Mouse (Mus musculus) large intestine, adult 2 months (tissue): ENCODE measurements around the gene Lss. TPM values are rescaled to one million over a fixed set of nuclear protein-coding genes. Genes with fewer than 3 reads are reported as not detected.
A peak's percentile ranks its signal among the peaks of the same experiment; 100 is the strongest.

Source experiments
- DNase-seq: peaks from one replicate; pipeline ENCODE4 v3.0.0-alpha.2; 2012; ENCODE audit warnings: low read depth, low spot score
- WGBS: fragments of 180-500 bp; shearing (Covaris S2); methylation state at CpG from one replicate; pipeline ENCODE4 v1.1.7; 2018; 5-methylcytosine and 5-hydroxymethylcytosine counted together
- polyA plus RNA-seq: library from polyadenylated mRNA; depleted of rRNA; stranded (reverse); fragments of >200 nt; gene quantifications from 2 replicates; pipeline ENCODE4 v1.2.3, GENCODE M21; 2012; rRNA removed

The Lss gene
- polyA plus RNA-seq: 17.4 and 20.4 TPM in 2 replicates

DNA sequence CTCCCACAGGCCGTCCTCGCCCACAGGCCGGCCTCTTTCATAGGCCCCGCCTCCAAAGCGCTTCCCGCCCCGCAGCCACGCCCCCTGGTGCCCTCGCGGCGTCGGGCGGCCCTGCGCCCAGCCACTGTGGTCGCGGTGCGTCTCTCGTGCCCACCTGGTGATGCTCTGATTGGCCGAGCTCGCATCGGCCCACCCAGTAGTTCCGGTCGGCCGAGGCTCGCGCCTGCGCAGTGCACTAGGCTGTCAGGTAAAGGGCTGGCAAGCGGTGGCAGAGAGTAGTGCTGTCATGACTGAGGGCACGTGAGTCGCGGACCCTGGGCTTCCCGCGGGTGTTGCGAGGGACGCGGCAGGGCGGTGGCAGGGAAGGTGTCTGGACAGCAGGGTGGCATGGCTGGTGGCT is at the start of gene Lss:
Lss (plus strand) TSS at position 214 of the 400 bp plus-strand sequence.
- WGBS: under 1% methylated on average over 37 of the region's 37 CpGs

DNA sequence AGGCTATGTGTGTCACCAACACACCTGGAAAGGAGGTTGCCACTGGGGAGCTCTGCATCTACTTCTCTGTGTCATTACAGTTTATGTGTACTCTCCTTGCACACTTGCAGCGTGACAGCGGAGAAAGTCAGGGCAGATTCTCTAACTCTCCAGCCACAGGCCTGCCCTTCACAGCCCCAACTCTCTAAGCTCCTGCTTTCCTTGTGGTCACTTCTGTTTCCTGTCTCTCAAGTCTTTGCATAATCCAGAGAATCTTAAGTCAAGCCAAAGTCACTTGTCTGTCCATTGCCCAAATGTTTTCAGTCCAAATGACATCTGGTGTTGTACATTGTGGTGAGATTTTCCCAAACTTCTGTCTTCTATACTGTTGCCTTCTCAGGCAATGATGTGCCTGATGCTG is 45.1 kb upstream of the Lss start:
- no peak for DNase-seq
- WGBS: 96% methylated on average over 2 of the region's 2 CpGs

More for the DNA sequence above, at the start of gene Lss:
- peak; percentile 81 for DNase-seq

DNA sequence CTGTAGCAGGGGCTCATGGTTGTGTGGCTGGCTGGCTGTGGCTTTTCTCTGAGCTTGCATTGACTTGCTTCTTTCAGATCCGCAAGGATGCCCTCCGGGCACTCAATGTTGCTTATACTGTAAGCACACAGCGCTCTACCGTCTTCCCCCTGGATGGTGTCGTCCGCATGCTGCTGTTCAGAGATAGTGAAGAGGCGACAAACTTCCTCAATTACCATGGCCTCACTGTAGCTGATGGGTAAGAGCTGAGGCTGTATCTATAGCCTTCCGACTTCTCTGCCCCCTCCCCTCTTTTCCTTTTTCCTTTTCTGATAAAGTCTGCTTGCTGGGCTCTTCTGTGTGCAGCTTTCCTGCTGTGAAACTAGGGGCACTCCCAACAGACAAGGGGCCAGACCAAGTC is 43.1 kb upstream of the Lss start:
- 94% methylated on average over 8 of the region's 8 CpGs for WGBS
- no peak for DNase-seq

DNA sequence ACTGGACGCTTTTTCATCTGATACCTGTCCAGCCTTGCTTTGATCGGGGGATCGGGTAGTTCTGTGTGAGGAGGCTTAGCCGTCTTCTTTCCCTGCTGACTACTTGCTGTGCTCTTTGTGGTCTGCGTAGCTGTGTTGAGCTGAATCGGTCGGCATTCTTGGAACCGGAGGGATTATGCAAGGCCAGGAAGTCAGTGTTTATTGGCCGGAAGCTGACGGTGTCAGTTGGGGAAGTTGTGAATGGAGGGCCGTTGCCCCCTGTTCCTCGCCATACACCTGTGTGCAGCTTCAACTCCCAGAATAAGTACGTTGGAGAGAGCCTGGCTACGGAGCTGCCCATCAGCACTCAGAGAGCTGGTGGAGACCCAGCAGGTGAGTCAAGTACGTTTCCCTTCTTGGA is 42.2 kb upstream of the Lss start:
- 87% methylated on average over 15 of the region's 15 CpGs for WGBS
- DNase-seq: no peak

DNA sequence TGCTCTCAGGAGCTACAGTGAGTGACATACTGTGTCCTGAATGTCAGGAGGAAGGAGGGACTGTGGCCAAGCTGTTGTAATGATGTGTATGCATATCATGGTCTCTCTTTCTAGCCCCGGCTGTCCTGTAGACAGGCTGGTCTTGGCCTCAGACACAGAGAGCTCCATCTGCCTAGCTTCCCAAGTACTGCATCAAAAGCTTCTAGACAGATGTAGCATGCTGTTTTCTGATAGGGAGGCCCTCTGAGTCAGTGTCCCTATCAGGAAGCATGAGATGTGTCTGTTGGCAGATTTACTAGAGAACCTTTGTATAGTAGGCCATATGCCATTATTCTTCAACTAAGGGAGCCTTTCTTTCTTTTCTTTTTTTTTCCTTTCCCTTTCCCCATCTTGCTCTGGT is 37.9 kb upstream of the Lss start:
- WGBS: 78% methylated on average over 1 of the region's 1 CpGs

DNA sequence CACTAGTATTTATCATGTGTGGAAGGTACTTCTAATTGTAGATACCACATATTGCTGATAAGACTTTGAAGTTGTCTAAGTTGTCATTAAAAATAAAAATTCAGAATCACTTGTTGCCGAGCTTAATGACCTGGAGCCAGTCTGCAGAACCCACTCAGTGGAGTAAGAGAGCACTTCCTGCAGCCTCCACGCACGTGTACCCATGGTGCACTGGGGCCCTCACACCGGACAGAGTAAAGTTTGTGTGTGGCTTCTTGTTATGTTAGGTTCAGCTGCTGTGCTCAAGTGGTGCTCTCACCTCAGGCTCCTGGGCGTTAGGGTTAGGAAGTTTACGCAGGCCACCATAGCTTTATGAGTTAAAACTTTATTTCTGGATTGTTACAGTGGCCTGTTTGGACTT is 35.9 kb upstream of the Lss start:
- 89% methylated on average over 6 of the region's 6 CpGs for WGBS
- DNase-seq: no peak

More for the DNA sequence above, 37.9 kb upstream of the Lss start:
- DNase-seq: no peak

DNA sequence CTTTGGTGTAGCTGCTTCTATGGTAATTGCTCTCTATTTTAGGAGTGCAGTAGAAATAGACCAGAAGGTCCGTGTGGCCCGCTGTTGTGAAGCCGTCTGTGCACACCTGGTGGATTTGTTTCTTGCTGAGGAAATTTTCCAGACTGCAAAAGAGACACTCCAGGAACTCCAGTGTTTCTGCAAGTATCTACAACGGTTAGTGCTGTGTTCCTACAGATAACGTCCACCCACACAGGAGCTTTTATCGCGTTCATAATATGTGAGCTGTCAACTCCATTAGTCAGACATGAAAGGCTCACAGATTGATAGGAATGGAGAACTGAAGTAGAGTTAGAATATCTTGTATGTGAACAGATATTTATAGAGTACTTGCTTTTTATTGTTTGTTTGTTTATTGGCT is 35.0 kb upstream of the Lss start:
- no peak for DNase-seq
- 87% methylated on average over 7 of the region's 7 CpGs for WGBS

DNA sequence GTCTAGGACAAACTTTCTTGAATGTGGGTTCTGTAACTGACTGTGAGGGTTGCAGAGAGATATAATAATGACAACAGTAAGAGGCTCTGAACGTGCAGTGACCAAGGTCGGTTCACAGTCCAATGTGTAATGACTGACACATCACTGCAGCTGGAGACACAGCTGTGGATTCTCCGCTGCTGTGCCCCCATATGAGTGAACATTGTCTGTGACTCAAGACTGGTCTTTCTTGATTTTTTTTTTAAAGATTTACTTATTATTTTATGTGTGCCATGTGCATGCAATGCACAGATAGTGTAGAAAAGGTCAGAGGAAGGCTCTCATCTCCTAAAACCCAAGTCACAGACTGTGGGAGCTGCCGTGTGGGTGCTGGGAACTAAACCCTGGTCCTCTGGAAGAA is 33.9 kb upstream of the Lss start:
- no peak for DNase-seq
- 88% methylated on average over 4 of the region's 4 CpGs for WGBS

DNA sequence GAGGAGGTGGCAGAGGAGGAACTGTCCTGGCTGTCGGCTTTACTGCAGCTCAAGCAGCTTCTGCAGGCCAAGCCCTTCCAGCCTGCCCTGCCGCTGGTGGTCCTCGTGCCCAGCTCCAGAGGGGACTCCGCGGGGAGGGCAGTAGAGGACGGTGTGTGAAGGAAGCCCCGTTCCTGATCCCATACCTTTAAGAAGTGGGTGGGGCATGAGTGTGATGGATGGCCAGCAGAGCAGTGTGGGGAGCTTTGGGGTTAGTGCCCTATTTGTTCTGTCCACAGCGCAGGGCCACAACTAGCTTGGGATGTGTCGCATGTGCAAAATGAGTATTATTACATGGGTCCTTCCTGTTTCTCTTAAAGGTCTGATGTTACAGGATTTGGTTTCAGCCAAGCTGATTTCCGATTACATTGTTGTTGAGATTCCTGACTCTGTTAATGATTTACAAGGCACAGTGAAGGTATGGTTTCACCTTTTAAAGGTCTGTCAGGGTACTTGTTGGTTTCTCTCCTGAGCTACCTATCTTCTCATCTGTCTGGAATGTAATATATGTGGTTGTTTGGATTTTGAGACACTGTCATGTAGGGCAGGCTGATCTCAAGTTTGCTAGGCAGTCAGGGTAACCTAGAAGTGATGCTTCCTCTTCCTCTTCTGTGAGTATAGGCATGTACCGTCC is 27.0 kb upstream of the Lss start:
- no peak for DNase-seq
- WGBS: 51% methylated on average over 11 of the region's 11 CpGs

DNA sequence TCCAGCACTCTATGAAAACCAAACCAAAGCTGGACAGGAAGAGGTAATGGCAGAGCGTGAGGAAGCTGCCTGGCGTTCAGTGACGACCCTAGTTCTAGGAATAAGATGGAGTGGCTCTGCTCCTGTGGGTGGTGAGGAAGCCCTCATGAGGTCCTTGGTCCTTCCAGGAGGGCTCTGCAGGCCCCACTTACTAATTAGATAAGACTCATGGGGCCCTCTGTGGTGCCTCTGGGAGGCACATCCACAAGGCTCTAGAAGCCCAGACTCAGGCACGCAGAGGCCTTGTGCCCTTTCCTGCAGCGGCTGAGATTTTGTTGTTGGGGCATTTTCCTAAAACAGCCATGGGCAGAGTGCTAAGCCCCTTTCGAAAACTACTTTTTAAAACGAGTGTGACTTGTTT is 25.5 kb upstream of the Lss start:
- WGBS: 91% methylated on average over 7 of the region's 7 CpGs
- no peak for DNase-seq

DNA sequence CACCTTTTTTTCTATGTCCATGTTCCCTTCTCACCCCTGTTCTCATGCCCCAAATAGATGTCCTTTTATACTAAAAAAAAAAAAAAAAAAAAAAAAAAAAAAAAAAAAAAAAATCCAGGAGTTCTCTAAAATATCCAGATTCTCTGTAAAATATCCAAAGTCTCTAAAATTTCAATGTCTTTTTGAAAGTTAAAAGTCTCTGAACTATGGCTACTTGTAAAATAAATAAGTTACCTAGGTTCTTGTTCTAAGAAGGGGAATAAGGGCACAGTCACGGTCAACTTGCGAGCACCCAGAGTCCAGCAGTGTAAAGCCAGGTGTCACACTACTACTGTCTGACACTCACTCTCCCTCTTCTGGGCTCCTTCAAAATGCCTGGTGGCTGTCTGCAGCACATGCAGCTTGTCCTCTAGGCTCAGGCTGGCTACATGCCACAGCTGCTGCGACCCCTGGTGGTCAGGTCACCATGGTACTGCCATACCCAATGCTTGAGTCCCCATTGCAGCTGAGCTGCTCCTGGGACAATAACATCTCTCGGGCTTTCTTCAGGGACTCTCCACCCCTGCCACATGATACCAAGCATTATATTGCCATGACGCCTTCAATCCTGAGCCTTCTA is 18.3 kb upstream of the Lss start:
- DNase-seq: no peak
- 58% methylated on average over 5 of the region's 5 CpGs for WGBS

DNA sequence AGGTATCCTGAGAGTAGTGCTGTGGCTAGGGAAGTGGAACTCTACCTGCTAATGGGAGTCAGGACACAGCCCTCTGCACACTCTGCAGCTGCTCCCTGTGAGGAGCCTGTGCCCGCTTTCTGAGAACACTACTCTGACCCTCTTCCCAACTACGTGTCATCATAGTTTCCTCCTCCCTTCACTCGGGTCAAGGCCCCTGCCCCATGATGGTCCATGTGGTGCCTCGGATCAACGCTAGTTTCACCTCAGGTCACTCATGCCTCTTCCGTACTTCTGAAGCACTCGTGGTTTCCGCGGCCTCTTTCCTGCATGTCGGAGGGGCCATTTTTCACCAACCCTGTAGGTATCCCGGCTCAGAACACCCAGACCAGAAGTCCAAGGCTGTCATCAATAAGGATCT is 466 bp upstream of the Lss start:
- under 1% methylated on average over 11 of the region's 11 CpGs for WGBS

DNA sequence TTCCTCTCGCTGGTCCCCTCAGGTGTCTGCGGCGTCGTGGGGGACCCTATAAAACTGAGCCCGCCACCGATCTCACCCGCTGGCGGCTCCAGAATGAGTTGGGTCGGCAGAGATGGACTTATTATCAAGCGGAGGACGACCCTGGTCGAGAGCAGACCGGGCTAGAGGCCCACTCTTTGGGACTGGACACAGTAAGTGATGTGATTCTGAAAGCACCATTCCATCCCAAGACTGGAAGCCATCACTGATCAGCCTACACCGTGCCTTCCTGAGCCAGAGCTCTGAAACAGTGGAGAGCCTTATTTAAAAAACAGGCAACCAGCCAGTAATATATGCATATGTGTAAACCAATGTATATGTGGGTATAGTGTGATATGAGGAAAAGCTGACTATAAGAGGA is 440 bp downstream of the Lss start:
- no peak for DNase-seq
- under 1% methylated on average over 14 of the region's 14 CpGs for WGBS

More for the DNA sequence above, 466 bp upstream of the Lss start:
- no peak for DNase-seq

DNA sequence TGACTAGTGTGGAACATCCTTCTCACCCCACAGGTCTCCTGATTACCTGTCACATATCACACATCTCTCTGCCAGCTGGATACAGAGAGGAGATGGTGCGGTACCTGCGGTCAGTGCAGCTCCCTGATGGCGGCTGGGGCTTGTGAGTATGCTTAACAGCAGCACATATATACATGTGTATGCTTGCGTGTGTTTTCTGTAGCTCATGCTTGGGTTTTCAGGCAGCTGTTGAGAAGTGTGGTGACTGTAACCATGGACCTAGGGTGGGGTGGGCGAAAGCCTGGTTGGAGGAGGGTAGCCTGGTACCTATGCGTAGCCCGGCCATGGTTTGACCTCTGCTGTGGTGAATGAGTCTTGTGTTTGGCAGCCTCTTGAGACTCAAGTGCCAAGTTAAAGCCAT is 4.1 kb downstream of the Lss start:
- WGBS: 97% methylated on average over 7 of the region's 7 CpGs
- no peak for DNase-seq

DNA sequence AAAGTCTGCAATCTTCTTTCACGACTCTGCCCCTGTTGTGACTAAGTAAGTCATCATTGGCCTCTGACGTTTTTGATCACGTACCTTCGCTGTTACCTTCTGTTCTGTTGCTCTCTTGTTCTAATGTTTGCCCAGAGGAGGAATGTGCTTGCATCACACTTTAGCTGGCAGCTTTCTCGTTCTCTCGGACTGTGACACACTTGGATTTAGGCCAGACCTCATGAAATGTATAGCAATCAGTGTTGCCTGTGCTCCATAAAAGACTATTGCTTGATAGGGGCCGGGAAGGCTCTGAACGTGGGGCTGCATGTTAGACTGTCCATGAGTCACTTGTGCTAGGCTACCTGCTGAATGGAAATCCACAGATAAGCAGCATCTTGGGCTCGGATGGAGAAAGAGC is 6.2 kb downstream of the Lss start:
- 27% methylated on average over 9 of the region's 9 CpGs for WGBS
- peak; percentile 92 for DNase-seq

DNA sequence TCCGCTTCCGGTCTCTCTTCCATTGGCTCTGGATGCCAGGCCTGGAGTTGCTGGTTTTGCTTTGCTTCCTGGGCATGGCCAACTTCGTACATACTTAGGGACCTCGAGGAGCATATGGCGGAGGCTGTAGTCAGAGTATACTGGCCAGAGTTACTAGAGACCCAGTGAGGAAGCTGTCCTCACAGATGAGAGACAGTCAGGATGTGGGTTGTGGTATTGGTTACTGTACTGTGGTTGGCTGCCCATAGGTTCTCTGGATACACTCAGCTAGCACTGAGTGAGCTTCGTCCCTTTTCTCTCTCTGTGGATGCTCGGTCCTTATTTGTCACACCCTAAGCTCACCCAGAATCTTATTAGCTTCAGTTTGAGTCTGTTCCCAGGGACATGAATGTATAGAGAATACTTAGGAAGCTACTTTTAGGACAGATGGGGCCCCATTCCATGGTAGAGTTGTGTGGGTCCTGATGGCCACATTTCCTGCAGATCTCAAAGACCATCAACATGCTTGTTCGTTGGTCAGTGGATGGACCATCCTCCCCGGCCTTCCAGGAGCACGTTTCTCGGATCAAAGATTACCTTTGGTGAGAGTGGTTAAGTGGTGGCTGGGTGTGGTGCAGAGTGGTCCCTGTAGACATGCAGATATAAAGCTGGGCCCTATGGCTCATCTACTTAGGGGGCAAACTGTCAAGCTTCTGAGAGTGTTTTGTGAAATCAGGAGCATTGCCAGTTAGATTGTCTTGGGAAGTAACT is 10.1 kb downstream of the Lss start:
- DNase-seq: no peak
- 92% methylated on average over 11 of the region's 11 CpGs for WGBS

DNA sequence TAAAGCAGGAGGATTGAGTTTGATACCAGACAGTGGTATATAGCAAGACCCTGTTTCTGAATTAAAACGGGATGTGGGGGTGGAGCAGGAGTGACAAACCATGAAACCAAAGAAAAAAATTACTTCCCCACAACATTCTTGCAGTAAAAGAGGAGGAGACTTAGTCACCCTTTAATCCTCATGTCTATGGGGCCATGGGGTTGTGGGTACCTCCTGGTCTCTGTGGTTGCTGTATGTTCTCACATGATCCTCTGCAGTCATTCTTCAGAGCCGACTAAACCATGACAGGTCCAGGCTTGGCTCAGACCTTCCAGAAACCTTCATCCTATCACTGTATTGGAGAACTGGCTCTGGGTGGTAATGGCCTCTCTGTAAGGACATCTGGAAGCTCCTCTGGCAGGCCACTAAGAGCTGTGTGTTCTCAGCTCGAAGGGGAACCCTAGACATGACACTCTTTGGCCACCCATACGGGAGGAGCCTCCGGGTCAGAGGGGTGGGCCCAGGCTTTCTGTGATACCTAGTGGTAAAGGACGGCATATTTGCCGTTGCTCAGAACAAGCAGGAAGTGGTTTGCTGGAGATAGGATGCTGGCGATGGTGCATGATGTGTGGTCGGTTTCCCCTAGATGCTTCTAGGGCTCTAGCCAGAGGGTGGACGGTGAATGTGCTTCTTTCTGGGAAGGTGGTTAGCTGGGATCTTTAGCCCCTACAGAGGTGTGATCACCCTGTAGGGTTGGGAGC is 11.4 kb downstream of the Lss start:
- no peak for DNase-seq
- 80% methylated on average over 10 of the region's 10 CpGs for WGBS

DNA sequence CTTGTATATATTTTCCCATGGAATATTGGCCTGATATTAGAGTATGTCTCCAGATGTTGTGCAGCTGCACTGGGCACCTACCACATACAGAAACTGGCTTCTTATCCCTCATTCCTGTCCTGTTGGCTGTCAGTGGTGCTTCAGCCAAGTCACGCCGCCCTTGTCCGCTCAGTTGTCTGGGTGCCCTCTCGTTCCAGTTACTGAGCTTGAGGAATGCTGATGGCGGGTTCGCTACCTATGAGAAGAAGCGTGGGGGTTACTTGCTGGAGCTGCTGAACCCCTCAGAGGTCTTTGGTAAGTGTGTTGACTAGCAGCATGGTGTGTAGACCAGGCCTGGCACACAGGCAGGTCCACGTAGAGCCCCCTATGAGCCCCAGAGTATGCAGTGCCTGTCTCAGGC is 15.2 kb downstream of the Lss start:
- 98% methylated on average over 8 of the region's 8 CpGs for WGBS
- no peak for DNase-seq

DNA sequence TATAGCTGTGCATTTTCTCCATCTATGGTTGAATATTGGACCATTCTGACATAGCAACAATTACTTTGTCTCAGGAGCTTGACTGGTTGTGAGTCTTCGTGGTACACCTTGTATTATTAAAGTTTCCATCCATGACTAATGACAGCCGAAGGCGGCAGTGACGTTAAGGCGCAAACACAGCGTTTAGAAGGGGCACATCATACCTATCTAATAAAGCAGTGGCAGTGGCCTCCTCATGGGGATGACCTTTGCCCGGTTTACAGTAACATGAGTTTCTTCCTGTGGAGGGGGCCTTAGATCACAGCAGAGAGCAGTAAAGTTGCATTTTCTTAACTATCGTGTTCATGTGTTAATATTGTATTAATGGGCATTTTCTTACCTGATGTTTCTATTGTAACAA is 16.8 kb downstream of the Lss start:
- 75% methylated on average over 8 of the region's 8 CpGs for WGBS
- no peak for DNase-seq

DNA sequence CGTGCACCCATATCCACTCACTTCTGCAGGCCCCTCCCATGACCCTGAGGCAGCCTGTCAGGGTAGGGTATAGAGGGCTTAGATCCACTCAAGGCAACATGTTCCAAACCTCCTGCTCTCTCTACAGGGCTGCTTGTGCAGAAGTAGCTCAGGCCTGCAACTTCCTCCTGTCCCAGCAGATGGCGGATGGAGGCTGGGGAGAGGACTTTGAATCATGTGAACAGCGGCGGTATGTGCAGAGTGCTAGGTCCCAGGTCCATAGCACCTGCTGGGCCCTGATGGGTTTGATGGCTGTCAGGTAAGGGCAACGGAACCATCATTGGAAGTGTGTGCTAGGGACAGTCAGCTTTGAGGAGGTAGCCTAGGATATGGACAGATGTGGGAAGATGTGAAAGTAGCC is 19.1 kb downstream of the Lss start:
- WGBS: 93% methylated on average over 5 of the region's 5 CpGs
- no peak for DNase-seq
